Mouse (Mus musculus) small intestine, adult 2 months (tissue): ENCODE results near the gene Mrps17.

ENCODE experiments used
- CTCF ChIP-seq: fragments of 200-500 bp; IDR thresholded peaks from 2 replicates; pipeline ENCODE4 v1.5.1; 2012; ENCODE audit warnings: low read depth, mild to moderate bottlenecking, control low read depth, inconsistent platforms, low read length, moderate library complexity, mixed read lengths; ENCODE audit not compliant: insufficient replicate concordance, insufficient read length; ENCODE audit errors: extremely low read depth
- POLR2A ChIP-seq: fragments of 200-500 bp; IDR thresholded peaks from 2 replicates; pipeline ENCODE4 v1.6.1; 2012; ENCODE audit warnings: low read depth, mild to moderate bottlenecking, control low read depth, inconsistent platforms, low read length, moderate library complexity

DNA sequence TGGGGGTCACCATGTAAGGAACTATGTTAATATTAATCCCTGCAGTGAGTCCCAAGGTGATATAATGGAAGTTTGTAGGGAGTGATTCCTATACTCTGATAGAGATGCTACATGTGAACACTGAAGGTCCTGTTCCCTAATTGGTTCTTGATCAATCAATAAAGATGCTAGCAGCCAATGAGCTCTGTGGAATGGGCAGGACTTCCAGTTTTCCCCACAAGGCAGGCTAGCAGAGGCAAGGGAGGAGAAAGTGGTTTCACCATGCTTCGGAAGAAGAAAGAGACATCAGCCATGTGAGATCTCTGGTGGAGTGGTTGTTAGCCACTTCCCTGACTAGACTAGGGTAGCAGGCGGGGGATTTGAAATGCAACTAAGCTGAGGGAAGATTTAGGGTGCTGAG is 14.8 kb upstream of the Mrps17 start:
- TF ChIP-seq CTCF: no peak
- TF ChIP-seq POLR2A: no peak
